Mouse (Mus musculus): ENCODE measurements at regions not wholly inside any gene's neighbourhood (a gene's known extent, or its start where the extent isn't known, plus 50 kb on each side); places are given as distances from the start of the nearest gene placed in this dataset.

GRCm38 (mm10) chr16:52972811-52973210, 518.9 kb upstream of the Alcam start:
- Histone ChIP-seq H3K9me3 (no peaks in the 10 kb centered on the region), H3K27me3 (replicated peaks; ENCODE audit: low read depth, poor library complexity, severe bottlenecking) (no peaks in the 10 kb centered on the region), H3K36me3 (replicated peaks) (no peaks in the 10 kb centered on the region), H3K4me3 (no peak overlapping the region), H3K4me1 (no peaks in the 10 kb centered on the region), H3K27ac (replicated peaks) (no peak overlapping the region)
- no peak for DNase-seq (ENCODE audit: low spot score)
- WGBS: 92% methylated on average over 2 of the region's 2 CpGs

GRCm38 (mm10) chr16:52947679-52948078, 493.8 kb upstream of the Alcam start:
- Histone ChIP-seq H3K4me3 (no peak overlapping the region), H3K4me1 (no peaks in the 10 kb centered on the region), H3K27ac (replicated peaks) (no peak overlapping the region), H3K27me3 (replicated peaks; ENCODE audit: low read depth, poor library complexity, severe bottlenecking) (no peaks in the 10 kb centered on the region), H3K36me3 (replicated peaks) (no peaks in the 10 kb centered on the region), H3K9me3 (no peaks in the 10 kb centered on the region)
- 72% methylated on average over 4 of the region's 4 CpGs for WGBS
- DNase-seq (ENCODE audit: low spot score): no peak

- H3K27ac ChIP-seq (replicated peaks): no peak overlapping the region
- DNase-seq (ENCODE audit: low spot score): no peak
Measured at GRCm38 (mm10) chr16:52934749-52935148, 480.9 kb upstream of the Alcam start.

GRCm38 (mm10) chr16:52931978-52932377, 478.1 kb upstream of the Alcam start:
- H3K27me3 ChIP-seq (replicated peaks; ENCODE audit: low read depth, poor library complexity, severe bottlenecking): no peaks in the 10 kb centered on the region
- no peaks in the 10 kb centered on the region for H3K9me3 ChIP-seq
- no peak overlapping the region for H3K4me3 ChIP-seq
- WGBS: 89% methylated on average over 3 of the region's 3 CpGs
- DNase-seq (ENCODE audit: low spot score): no peak
- no peaks in the 10 kb centered on the region for H3K36me3 ChIP-seq (replicated peaks)
- no peaks in the 10 kb centered on the region for H3K4me1 ChIP-seq
- no peak overlapping the region for H3K27ac ChIP-seq (replicated peaks)

More at GRCm38 (mm10) chr16:52934749-52935148, 480.9 kb upstream of the Alcam start:
- Histone ChIP-seq H3K4me1 (no peaks in the 10 kb centered on the region), H3K9me3 (no peaks in the 10 kb centered on the region), H3K27me3 (replicated peaks; ENCODE audit: low read depth, poor library complexity, severe bottlenecking) (no peaks in the 10 kb centered on the region), H3K36me3 (replicated peaks) (no peaks in the 10 kb centered on the region), H3K4me3 (no peak overlapping the region)
- 76% methylated on average over 1 of the region's 1 CpGs for WGBS

GRCm38 (mm10) chr16:52892467-52893255, 438.8 kb upstream of the Alcam start:
- H3K27ac ChIP-seq (replicated peaks): no peak overlapping the region
- H3K9me3 ChIP-seq: no peaks in the 10 kb centered on the region
- no peak for DNase-seq (ENCODE audit: low spot score)
- H3K27me3 ChIP-seq (replicated peaks; ENCODE audit: low read depth, poor library complexity, severe bottlenecking): no peaks in the 10 kb centered on the region
- H3K4me1 ChIP-seq: no peaks in the 10 kb centered on the region
- H3K36me3 ChIP-seq (replicated peaks): no peaks in the 10 kb centered on the region
- H3K4me3 ChIP-seq: no peak overlapping the region
- 79% methylated on average over 14 of the region's 14 CpGs for WGBS

- no peaks in the 10 kb centered on the region for H3K36me3 ChIP-seq (replicated peaks)
- no peak overlapping the region for H3K4me3 ChIP-seq
- no peaks in the 10 kb centered on the region for H3K4me1 ChIP-seq
- no peaks in the 10 kb centered on the region for H3K27me3 ChIP-seq (replicated peaks; ENCODE audit: low read depth, poor library complexity, severe bottlenecking)
- WGBS: 83% methylated on average over 4 of the region's 4 CpGs
- H3K27ac ChIP-seq (replicated peaks): no peak overlapping the region
- no peaks in the 10 kb centered on the region for H3K9me3 ChIP-seq
- no peak for DNase-seq (ENCODE audit: low spot score)
Measured at GRCm38 (mm10) chr16:52879463-52880114, 425.7 kb upstream of the Alcam start.

- Histone ChIP-seq H3K27ac (replicated peaks) (no peak overlapping the region), H3K4me1 (no peaks in the 10 kb centered on the region), H3K4me3 (no peak overlapping the region), H3K9me3 (no peaks in the 10 kb centered on the region), H3K27me3 (replicated peaks; ENCODE audit: low read depth, poor library complexity, severe bottlenecking) (no peaks in the 10 kb centered on the region), H3K36me3 (replicated peaks) (no peaks in the 10 kb centered on the region)
- DNase-seq (ENCODE audit: low spot score): no peak
- WGBS: 80% methylated on average over 6 of the region's 6 CpGs
Measured at GRCm38 (mm10) chr16:52867833-52868232, 414.0 kb upstream of the Alcam start.

GRCm38 (mm10) chr16:52863554-52863953, 409.7 kb upstream of the Alcam start:
- no peak for DNase-seq (ENCODE audit: low spot score)
- 84% methylated on average over 1 of the region's 1 CpGs for WGBS
- Histone ChIP-seq H3K27ac (replicated peaks) (no peak overlapping the region), H3K4me1 (no peaks in the 10 kb centered on the region), H3K27me3 (replicated peaks; ENCODE audit: low read depth, poor library complexity, severe bottlenecking) (no peaks in the 10 kb centered on the region), H3K4me3 (no peak overlapping the region), H3K9me3 (no peaks in the 10 kb centered on the region), H3K36me3 (replicated peaks) (no peaks in the 10 kb centered on the region)

GRCm38 (mm10) chr16:52861263-52861662, 407.4 kb upstream of the Alcam start:
- H3K27me3 ChIP-seq (replicated peaks; ENCODE audit: low read depth, poor library complexity, severe bottlenecking): no peaks in the 10 kb centered on the region
- H3K9me3 ChIP-seq: no peaks in the 10 kb centered on the region
- H3K4me3 ChIP-seq: no peak overlapping the region
- WGBS: 90% methylated on average over 6 of the region's 6 CpGs
- H3K27ac ChIP-seq (replicated peaks): no peak overlapping the region
- no peaks in the 10 kb centered on the region for H3K36me3 ChIP-seq (replicated peaks)
- H3K4me1 ChIP-seq: no peaks in the 10 kb centered on the region
- no peak for DNase-seq (ENCODE audit: low spot score)

- WGBS: 53% methylated on average over 8 of the region's 8 CpGs
- Histone ChIP-seq H3K27ac (replicated peaks) (no peak overlapping the region), H3K9me3 (no peaks in the 10 kb centered on the region), H3K4me3 (no peak overlapping the region), H3K4me1 (no peaks in the 10 kb centered on the region), H3K27me3 (replicated peaks; ENCODE audit: low read depth, poor library complexity, severe bottlenecking) (no peaks in the 10 kb centered on the region), H3K36me3 (replicated peaks) (no peaks in the 10 kb centered on the region)
- no peak for DNase-seq (ENCODE audit: low spot score)
Measured at GRCm38 (mm10) chr16:52858441-52859209, 404.8 kb upstream of the Alcam start.

GRCm38 (mm10) chr16:52851129-52851528, 397.3 kb upstream of the Alcam start:
- no peak overlapping the region for H3K27ac ChIP-seq (replicated peaks)
- H3K4me3 ChIP-seq: no peak overlapping the region
- no peaks in the 10 kb centered on the region for H3K27me3 ChIP-seq (replicated peaks; ENCODE audit: low read depth, poor library complexity, severe bottlenecking)
- WGBS: 91% methylated on average over 2 of the region's 2 CpGs
- no peak for DNase-seq (ENCODE audit: low spot score)
- no peaks in the 10 kb centered on the region for H3K9me3 ChIP-seq
- no peaks in the 10 kb centered on the region for H3K4me1 ChIP-seq
- H3K36me3 ChIP-seq (replicated peaks): no peaks in the 10 kb centered on the region

- peak; percentile 18 for DNase-seq (ENCODE audit: low spot score)
- Histone ChIP-seq H3K9me3 (no peaks in the 10 kb centered on the region), H3K27ac (replicated peaks) (no peak overlapping the region), H3K36me3 (replicated peaks) (no peaks in the 10 kb centered on the region), H3K4me3 (no peak overlapping the region), H3K4me1 (no peaks in the 10 kb centered on the region), H3K27me3 (replicated peaks; ENCODE audit: low read depth, poor library complexity, severe bottlenecking) (no peaks in the 10 kb centered on the region)
- 31% methylated on average over 1 of the region's 1 CpGs for WGBS
Measured at GRCm38 (mm10) chr16:52818976-52819375, 365.1 kb upstream of the Alcam start.

Measured in embryonic facial prominence, embryonic 10.5 days (tissue).